Mouse (Mus musculus): ENCODE results near the gene Fmnl1. TPM values are rescaled to one million over a fixed set of nuclear protein-coding genes. Genes with fewer than 3 reads are reported as not detected.

Gene Fmnl1
- 100 TPM for polyA plus RNA-seq (2015; fragmentation: Illumina TruSeq; extraction: RNeasy Lipid Tissue Mini Kit (QIAGEN cat#74804); ENCODE audit: low read depth, low replicate concordance)

GRCm38 (mm10) chr11:103170494-103171285 is at the start of gene Fmnl1:
Gene Fmnl1 (plus strand): TSS chr11:103171107.

GRCm38 (mm10) chr11:103131701-103132575 is 39.0 kb upstream of the Fmnl1 start, which contains the start of gene Hexim2:
Gene Hexim2 (plus strand): TSS chr11:103132429.

GRCm38 (mm10) chr11:103208458-103208857 is 37.6 kb downstream of the Fmnl1 start, which contains the start of gene 1700023F06Rik:
Gene 1700023F06Rik (minus strand): TSS chr11:103208558.

GRCm38 (mm10) chr11:103217790-103218516 is 47.0 kb downstream of the Fmnl1 start, which contains the start of gene Spata32:
Gene Spata32 (minus strand): TSS chr11:103218432.

Other genes starting within 250 kb of the Fmnl1 start
- 0.13 TPM for gene Kif18b, start 246.0 kb upstream of the Fmnl1 start, polyA plus RNA-seq (2015; fragmentation: Illumina TruSeq; extraction: RNeasy Lipid Tissue Mini Kit (QIAGEN cat#74804); ENCODE audit: low read depth, low replicate concordance)
- gene C1ql1, start 224.4 kb upstream of the Fmnl1 start, polyA plus RNA-seq (2015; fragmentation: Illumina TruSeq; extraction: RNeasy Lipid Tissue Mini Kit (QIAGEN cat#74804); ENCODE audit: low read depth, low replicate concordance), result 9.2 TPM
- gene Nmt1, start 142.9 kb upstream of the Fmnl1 start, polyA plus RNA-seq (2015; fragmentation: Illumina TruSeq; extraction: RNeasy Lipid Tissue Mini Kit (QIAGEN cat#74804); ENCODE audit: low read depth, low replicate concordance), result 87.5 TPM
- 42.0 TPM for gene Dcakd, start 142.8 kb upstream of the Fmnl1 start, polyA plus RNA-seq (2015; fragmentation: Illumina TruSeq; extraction: RNeasy Lipid Tissue Mini Kit (QIAGEN cat#74804); ENCODE audit: low read depth, low replicate concordance)
- gene Plcd3, start 69.4 kb upstream of the Fmnl1 start, polyA plus RNA-seq (2015; fragmentation: Illumina TruSeq; extraction: RNeasy Lipid Tissue Mini Kit (QIAGEN cat#74804); ENCODE audit: low read depth, low replicate concordance), result 12.3 TPM
- 55.3 TPM for gene Acbd4, start 69.4 kb upstream of the Fmnl1 start, polyA plus RNA-seq (2015; fragmentation: Illumina TruSeq; extraction: RNeasy Lipid Tissue Mini Kit (QIAGEN cat#74804); ENCODE audit: low read depth, low replicate concordance)
- gene Hexim1, start 54.9 kb upstream of the Fmnl1 start, polyA plus RNA-seq (2015; fragmentation: Illumina TruSeq; extraction: RNeasy Lipid Tissue Mini Kit (QIAGEN cat#74804); ENCODE audit: low read depth, low replicate concordance), result 34.8 TPM
- 18.1 TPM for gene Hexim2, start 38.7 kb upstream of the Fmnl1 start, polyA plus RNA-seq (2015; fragmentation: Illumina TruSeq; extraction: RNeasy Lipid Tissue Mini Kit (QIAGEN cat#74804); ENCODE audit: low read depth, low replicate concordance)
- 2.3 TPM for gene 1700023F06Rik, start 37.5 kb downstream of the Fmnl1 start, polyA plus RNA-seq (2015; fragmentation: Illumina TruSeq; extraction: RNeasy Lipid Tissue Mini Kit (QIAGEN cat#74804); ENCODE audit: low read depth, low replicate concordance)
- 0.71 TPM for gene Spata32, start 47.3 kb downstream of the Fmnl1 start, polyA plus RNA-seq (2015; fragmentation: Illumina TruSeq; extraction: RNeasy Lipid Tissue Mini Kit (QIAGEN cat#74804); ENCODE audit: low read depth, low replicate concordance)
- gene Map3k14, start 96.4 kb downstream of the Fmnl1 start, polyA plus RNA-seq (2015; fragmentation: Illumina TruSeq; extraction: RNeasy Lipid Tissue Mini Kit (QIAGEN cat#74804); ENCODE audit: low read depth, low replicate concordance), result 3.1 TPM
- 10.3 TPM for gene Arhgap27, start 192.6 kb downstream of the Fmnl1 start, polyA plus RNA-seq (2015; fragmentation: Illumina TruSeq; extraction: RNeasy Lipid Tissue Mini Kit (QIAGEN cat#74804); ENCODE audit: low read depth, low replicate concordance)
- gene Plekhm1, start 241.6 kb downstream of the Fmnl1 start, polyA plus RNA-seq (2015; fragmentation: Illumina TruSeq; extraction: RNeasy Lipid Tissue Mini Kit (QIAGEN cat#74804); ENCODE audit: low read depth, low replicate concordance), result 10.1 TPM